Mouse (Mus musculus): ENCODE data around the gene Speg. TPM values are rescaled to one million over a fixed set of nuclear protein-coding genes. Genes with fewer than 3 reads are reported as not detected.

The Speg gene
- total and polyA plus RNA-seq, 2 experiments from 2014 or later = 22.0 to 62.9 TPM

DNA sequence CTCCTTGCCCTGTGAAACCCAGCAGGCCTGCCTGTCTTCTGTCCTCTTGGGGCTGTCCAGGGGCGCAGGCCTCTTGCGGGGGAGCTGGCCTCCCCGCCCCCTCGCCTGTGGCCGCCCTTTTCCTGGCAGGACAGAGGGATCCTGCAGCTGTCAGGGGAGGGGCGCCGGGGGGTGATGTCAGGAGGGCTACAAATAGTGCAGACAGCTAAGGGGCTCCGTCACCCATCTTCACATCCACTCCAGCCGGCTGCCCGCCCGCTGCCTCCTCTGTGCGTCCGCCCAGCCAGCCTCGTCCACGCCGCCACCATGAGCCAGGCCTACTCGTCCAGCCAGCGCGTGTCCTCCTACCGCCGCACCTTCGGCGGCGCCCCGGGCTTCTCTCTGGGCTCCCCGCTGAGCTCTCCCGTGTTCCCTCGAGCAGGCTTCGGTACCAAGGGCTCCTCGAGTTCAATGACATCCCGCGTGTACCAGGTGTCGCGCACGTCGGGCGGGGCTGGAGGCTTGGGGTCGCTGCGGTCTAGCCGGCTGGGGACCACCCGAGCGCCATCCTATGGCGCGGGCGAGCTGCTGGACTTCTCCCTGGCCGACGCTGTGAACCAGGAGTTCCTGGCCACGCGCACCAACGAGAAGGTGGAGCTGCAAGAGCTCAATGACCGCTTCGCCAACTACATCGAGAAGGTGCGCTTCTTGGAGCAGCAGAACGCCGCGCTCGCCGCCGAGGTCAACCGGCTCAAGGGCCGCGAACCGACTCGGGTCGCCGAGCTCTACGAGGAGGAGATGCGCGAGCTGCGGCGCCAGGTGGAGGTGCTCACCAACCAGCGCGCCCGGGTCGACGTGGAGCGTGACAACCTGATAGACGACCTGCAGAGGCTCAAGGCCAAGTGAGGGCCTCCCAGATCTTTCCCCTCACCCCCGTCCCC lies 14.7 kb upstream of the Speg start, which contains the start of gene Des:
Gene Des (plus strand): TSS at position 218 of the 920 bp plus-strand sequence.
- peaks cover 27% of the 10 kb centered on the region for H3K27me3 ChIP-seq (ENCODE audit: insufficient read depth, low read length)

DNA sequence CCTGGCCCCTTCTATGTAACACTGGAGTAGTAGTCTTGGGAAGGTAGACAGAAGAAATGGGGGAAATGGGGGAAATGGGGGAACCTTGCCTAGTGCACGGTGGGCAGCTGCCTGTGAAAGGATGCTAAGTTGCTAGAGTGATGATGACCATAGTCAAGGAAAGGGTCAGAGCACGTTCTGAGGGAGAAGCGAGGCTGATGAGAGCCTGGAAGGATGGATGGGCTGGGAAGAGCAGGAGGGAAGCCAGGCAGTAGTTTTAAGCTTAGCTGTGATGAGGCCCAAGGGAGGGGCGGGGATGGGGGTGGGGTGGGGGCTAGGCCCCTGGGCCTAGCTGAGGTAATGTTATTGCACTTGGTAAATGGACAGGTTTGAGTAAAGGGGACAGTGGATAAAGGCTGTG lies 14.0 kb upstream of the Speg start:
- DNase-seq (ENCODE audit: low spot score) = no peak
- no peaks in the 10 kb centered on the region for H3K4me1 ChIP-seq (ENCODE audit: insufficient read depth, low read length)
- WGBS = 51% methylated on average over 4 of the region's 4 CpGs
- H3K27me3 ChIP-seq (ENCODE audit: insufficient read depth, low read length) = peaks cover 27% of the 10 kb centered on the region
- no peak for TF ChIP-seq CTCF (IDR thresholded peaks at IDR 0.05)
- no peak overlapping the region for H3K4me3 ChIP-seq (ENCODE audit: low read depth, low read length)
- H3K9me3 ChIP-seq (ENCODE audit: low read length) = no peaks in the 10 kb centered on the region
- no peak overlapping the region for H3K9ac ChIP-seq (replicated peaks; ENCODE audit: low read length, poor library complexity, severe bottlenecking)
- ATAC-seq (ENCODE audit: low FRiP score) = no peak
- H3K36me3 ChIP-seq (ENCODE audit: insufficient read depth, low read length) = no peaks in the 10 kb centered on the region
- H3K4me2 ChIP-seq (ENCODE audit: low read depth, low read length, poor library complexity, severe bottlenecking) = no peak overlapping the region
- H3K27ac ChIP-seq (ENCODE audit: low read depth, low read length) = no peak overlapping the region

More for the DNA sequence above, 14.7 kb upstream of the Speg start, which contains the start of gene Des:
- Histone ChIP-seq H3K9me3 (ENCODE audit: low read length) (no peaks in the 10 kb centered on the region), H3K9ac (replicated peaks; ENCODE audit: low read length, poor library complexity, severe bottlenecking) (no peak within 1 kb of the TSS), H3K4me2 (ENCODE audit: low read depth, low read length, poor library complexity, severe bottlenecking) (peak within 1 kb of the TSS; percentile 41), H3K27ac (ENCODE audit: low read depth, low read length) (no peak within 1 kb of the TSS), H3K36me3 (ENCODE audit: insufficient read depth, low read length) (no peaks in the 10 kb centered on the region), H3K4me3 (ENCODE audit: low read depth, low read length) (peak within 1 kb of the TSS; percentile 25), H3K4me1 (ENCODE audit: insufficient read depth, low read length) (no peaks in the 10 kb centered on the region)
- DNase-seq (ENCODE audit: low spot score) (no peak), ATAC-seq (ENCODE audit: low FRiP score) (0 out of 2 replicates have a peak, but pooled peaks have one; percentile 34)
- no peak for TF ChIP-seq CTCF (IDR thresholded peaks at IDR 0.05)
- WGBS = 4% methylated on average over 79 of the region's 80 CpGs

DNA sequence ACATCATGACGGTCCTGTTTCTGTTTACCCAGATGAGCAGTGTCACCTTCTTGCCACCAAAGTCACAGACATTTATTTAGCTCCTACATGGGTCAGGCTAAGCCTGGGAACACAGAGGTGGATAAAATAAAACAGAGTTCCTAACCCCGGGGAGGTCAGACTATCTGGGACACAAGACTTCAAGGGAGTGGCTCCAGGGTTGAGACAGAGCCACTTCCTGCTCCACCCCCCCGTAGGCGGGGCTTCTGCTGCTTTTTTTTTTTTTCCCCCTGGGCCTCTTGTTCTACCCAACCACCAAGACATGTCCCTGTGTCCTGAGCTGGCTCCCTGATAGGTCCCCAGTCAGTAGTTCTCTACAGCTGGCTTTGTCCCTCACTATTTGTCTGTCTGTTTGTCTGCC lies 13.3 kb upstream of the Speg start:
- no peak for DNase-seq (ENCODE audit: low spot score)
- Histone ChIP-seq H3K27me3 (ENCODE audit: insufficient read depth, low read length) (peaks cover 27% of the 10 kb centered on the region), H3K9me3 (ENCODE audit: low read length) (no peaks in the 10 kb centered on the region), H3K9ac (replicated peaks; ENCODE audit: low read length, poor library complexity, severe bottlenecking) (no peak overlapping the region), H3K4me1 (ENCODE audit: insufficient read depth, low read length) (no peaks in the 10 kb centered on the region), H3K4me2 (ENCODE audit: low read depth, low read length, poor library complexity, severe bottlenecking) (no peak overlapping the region), H3K27ac (ENCODE audit: low read depth, low read length) (no peak overlapping the region), H3K4me3 (ENCODE audit: low read depth, low read length) (no peak overlapping the region), H3K36me3 (ENCODE audit: insufficient read depth, low read length) (no peaks in the 10 kb centered on the region)
- WGBS = 42% methylated on average over 4 of the region's 4 CpGs
- TF ChIP-seq CTCF (IDR thresholded peaks at IDR 0.05) = no peak
- ATAC-seq (ENCODE audit: low FRiP score) = no peak

DNA sequence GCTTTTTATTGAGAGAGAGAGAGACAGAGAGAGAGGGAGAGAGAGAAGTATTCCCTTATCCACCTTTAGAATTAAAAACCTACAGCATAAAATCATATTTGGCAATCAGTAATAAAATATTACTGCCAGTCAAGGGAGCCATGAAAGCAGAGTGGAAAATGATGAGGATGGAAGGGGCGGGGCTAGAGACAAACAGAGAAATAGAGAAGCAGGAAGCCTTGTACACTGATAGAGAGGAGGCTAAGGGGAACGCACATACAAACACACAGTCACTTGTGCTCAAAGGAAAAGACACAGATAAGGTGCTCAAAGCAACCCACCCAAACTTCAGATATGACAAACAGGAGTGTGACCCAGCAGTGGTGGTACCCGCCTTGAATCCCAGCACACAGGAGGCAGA lies 11.2 kb upstream of the Speg start:
- peaks cover 26% of the 10 kb centered on the region for H3K27me3 ChIP-seq (ENCODE audit: insufficient read depth, low read length)
- ATAC-seq (ENCODE audit: low FRiP score) (no peak), DNase-seq (ENCODE audit: low spot score) (no peak)
- WGBS = 90% methylated on average over 3 of the region's 3 CpGs
- H3K27ac ChIP-seq (ENCODE audit: low read depth, low read length) = no peak overlapping the region
- H3K9me3 ChIP-seq (ENCODE audit: low read length) = no peaks in the 10 kb centered on the region
- H3K36me3 ChIP-seq (ENCODE audit: insufficient read depth, low read length) = no peaks in the 10 kb centered on the region
- H3K4me2 ChIP-seq (ENCODE audit: low read depth, low read length, poor library complexity, severe bottlenecking) = no peak overlapping the region
- no peak overlapping the region for H3K9ac ChIP-seq (replicated peaks; ENCODE audit: low read length, poor library complexity, severe bottlenecking)
- no peak overlapping the region for H3K4me3 ChIP-seq (ENCODE audit: low read depth, low read length)
- no peak for TF ChIP-seq CTCF (IDR thresholded peaks at IDR 0.05)
- H3K4me1 ChIP-seq (ENCODE audit: insufficient read depth, low read length) = no peaks in the 10 kb centered on the region

DNA sequence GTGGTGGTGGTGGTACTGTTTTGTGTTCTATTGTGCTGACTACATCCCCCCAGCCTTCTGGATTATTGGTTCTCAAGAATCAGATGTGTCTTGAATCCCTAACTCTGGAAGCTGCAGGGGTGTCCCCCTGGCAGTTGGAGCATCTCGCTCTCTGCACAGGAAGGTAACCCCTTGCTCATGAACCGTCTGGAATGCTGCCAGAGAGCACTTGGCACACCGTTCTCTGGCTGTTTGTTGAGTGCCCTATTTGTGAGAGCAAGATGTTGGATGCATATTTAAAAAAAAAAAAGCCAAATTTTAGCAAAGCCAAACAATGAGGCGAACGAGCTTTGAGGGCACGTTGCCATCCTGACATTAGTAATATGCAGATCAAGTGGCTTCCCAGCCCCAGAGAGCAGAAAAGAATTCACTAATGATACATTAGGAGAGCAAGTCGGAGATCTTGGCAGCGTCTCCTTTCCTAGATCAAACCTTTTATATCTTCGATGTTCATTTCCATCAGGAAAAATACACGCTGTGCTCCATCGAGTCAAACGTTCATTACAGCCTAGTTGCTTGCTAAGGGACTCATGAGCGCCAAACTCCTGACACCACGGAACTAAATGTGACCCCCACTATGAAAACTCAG lies 9.5 kb upstream of the Speg start:
- Histone ChIP-seq H3K36me3 (ENCODE audit: insufficient read depth, low read length) (no peaks in the 10 kb centered on the region), H3K9me3 (ENCODE audit: low read length) (no peaks in the 10 kb centered on the region), H3K4me1 (ENCODE audit: insufficient read depth, low read length) (no peaks in the 10 kb centered on the region), H3K9ac (replicated peaks; ENCODE audit: low read length, poor library complexity, severe bottlenecking) (no peak overlapping the region), H3K27me3 (ENCODE audit: insufficient read depth, low read length) (peaks cover 9% of the 10 kb centered on the region), H3K4me3 (ENCODE audit: low read depth, low read length) (no peak overlapping the region), H3K27ac (ENCODE audit: low read depth, low read length) (no peak overlapping the region), H3K4me2 (ENCODE audit: low read depth, low read length, poor library complexity, severe bottlenecking) (no peak overlapping the region)
- 51% methylated on average over 14 of the region's 14 CpGs for WGBS
- DNase-seq (ENCODE audit: low spot score) (no peak), ATAC-seq (ENCODE audit: low FRiP score) (no peak)
- no peak for TF ChIP-seq CTCF (IDR thresholded peaks at IDR 0.05)

All from midbrain, postnatal 0 days (tissue).